Mouse (Mus musculus) central nervous system, embryonic 14 days (tissue): ENCODE data around the gene Gm6460. TPM values are rescaled to one million over a fixed set of nuclear protein-coding genes. Genes with fewer than 3 reads are reported as not detected.

ENCODE experiments used
- polyA plus RNA-seq: library from polyadenylated mRNA; depleted of rRNA; stranded (reverse); fragments of >200 nt; gene quantifications from 2 replicates; pipeline ENCODE4 v1.2.3, GENCODE M21; 2012; rRNA removed

Gm6460 gene
- not detected in 2 replicates for polyA plus RNA-seq

DNA sequence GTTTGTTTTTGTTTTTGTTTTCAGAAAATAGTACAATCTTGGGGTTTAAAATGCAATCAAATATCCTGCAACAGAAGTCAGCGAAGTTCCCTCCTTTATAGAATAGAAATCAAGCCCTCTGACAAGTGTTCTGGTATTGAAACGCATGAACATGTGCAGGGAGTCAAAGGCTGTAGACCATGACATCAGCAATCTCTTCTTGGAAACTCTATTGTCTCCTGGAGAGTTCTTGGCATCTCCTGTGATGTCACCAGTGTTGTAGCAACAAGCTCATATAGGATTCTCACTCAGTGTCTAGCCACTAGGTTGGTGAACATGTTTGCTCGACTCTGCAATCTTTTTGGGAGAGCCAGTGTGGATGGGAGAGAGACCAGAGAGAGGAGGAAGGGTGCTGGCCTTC lies at the start of gene Gm6460:
Gene Gm6460, plus strand, starts transcription at position 301 of the 400 bp plus-strand sequence.

Other genes with a start within 250 kb of the Gm6460 start
- gene Gm8897, start 178.5 kb upstream of the Gm6460 start, polyA plus RNA-seq, result not detected in 2 replicates
- gene Gm8906, start 92.2 kb upstream of the Gm6460 start, polyA plus RNA-seq, result not detected in 2 replicates
- not detected in 2 replicates for gene Gm8922, start 87.0 kb downstream of the Gm6460 start, polyA plus RNA-seq
- not detected in 2 replicates for gene Gm8926, start 175.6 kb downstream of the Gm6460 start, polyA plus RNA-seq